Mouse (Mus musculus): ENCODE results near the gene Nanp. TPM values are rescaled to one million over a fixed set of nuclear protein-coding genes. Genes with fewer than 3 reads are reported as not detected.

Nanp gene
- 10 to 100 TPM; 12.0 to 14.6 TPM for total RNA-seq (2021)
- long read RNA-seq, experiment 1, transcript Nanp-201 (2 exons, 1,394 nt), result major isoform, 23 of 23 reads
- long read RNA-seq, experiment 1, partial matches to known transcripts, result 0 of 23 reads
- long read RNA-seq, experiment 1, other reads (novel, unspliced or antisense), result 0 of 23 reads
- long read RNA-seq, experiment 2, transcript Nanp-201 (2 exons, 1,394 nt), result major isoform, 10 of 10 reads
- long read RNA-seq, experiment 2, partial matches to known transcripts, result 0 of 10 reads
- long read RNA-seq, experiment 2, other reads (novel, unspliced or antisense), result 0 of 10 reads

DNA sequence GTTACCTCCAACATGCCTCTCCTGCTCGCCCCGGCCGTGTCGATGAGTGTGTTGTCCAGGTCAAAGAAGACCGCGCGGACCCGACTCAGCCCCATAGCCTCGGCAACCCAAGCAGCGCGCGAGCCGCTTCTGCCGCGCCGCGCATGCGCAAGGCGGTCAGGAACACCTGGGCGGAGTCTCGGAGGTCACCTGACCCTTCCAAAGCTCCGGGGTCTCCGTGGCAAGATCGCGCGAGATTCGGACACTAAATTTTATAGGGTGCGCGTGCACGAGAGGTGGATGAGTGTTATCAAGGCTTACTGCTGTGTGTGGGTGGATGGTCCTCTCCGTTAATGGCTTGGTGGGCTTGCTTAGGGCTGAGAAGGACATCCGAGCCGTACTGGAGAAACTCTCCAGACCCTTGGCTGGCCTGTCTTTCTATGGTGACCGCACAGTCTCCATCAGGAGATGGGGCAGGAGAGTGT, at the start of gene Nanp, which contains the start of gene Ninl:
Gene Nanp (minus strand): TSS at position 167 of the 464 bp plus-strand sequence.
Gene Ninl (minus strand): TSS at position 151 of the 464 bp plus-strand sequence.
- peak; percentile 96 for DNase-seq

DNA sequence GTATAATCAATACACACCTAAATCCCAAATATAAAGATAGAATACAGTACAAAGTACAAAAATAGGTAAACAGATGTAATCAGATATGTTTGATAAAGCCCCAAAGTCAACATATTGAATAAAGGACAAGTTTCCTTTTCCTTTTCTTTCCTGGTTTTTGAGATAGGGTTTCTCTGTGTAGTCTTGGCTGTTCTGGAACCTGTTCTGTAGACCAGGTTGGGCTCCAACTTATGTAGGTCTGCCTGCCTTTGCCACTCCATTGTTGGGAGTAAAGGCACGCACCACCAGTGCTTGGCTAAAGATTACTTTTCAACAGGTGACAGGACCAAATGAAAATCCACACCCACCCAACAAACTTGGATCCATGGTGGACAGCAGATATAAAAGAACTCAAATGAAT, 17.4 kb upstream of the Nanp start:
- no peak for DNase-seq

DNA sequence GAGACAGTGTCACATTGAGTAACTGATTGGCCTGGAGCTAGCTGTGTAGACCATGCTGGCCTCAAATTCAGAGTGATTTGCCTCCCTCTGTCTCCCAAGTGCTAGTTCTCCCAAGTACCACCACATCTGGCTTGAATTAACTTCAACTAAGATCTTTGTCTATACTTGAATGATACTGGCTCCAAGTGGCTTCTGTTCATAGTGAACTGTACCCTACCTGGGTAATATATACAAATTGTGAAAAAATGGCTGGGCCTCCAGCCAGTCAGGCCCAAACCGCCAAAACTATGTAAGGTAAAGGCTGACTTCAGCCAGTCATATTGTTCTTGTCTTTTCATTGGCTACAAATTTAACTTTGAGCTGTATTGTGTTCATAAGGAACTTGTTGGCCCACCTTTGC, 1.2 kb upstream of the Nanp start:
- no peak for DNase-seq

DNA sequence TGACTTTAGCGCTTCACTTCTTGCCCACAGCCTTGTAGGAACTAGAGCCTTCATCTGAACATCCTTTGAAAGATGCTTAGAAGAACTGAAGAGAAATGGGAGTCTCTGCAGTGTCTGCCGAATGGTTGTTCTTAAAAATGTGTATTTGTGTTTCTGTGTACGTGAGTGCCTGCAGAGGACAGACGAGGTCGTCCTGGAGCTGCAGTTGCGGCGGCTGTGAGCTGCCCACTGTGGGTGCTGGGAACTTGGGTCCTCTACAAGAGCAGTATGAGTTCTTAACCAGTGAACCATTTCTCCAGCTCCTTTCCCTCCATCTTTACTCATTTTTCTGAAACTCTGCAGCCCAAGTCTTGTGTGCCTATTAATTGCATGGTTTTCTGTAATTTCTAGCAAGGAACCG, 528 bp upstream of the Nanp start:
- DNase-seq, result no peak

DNA sequence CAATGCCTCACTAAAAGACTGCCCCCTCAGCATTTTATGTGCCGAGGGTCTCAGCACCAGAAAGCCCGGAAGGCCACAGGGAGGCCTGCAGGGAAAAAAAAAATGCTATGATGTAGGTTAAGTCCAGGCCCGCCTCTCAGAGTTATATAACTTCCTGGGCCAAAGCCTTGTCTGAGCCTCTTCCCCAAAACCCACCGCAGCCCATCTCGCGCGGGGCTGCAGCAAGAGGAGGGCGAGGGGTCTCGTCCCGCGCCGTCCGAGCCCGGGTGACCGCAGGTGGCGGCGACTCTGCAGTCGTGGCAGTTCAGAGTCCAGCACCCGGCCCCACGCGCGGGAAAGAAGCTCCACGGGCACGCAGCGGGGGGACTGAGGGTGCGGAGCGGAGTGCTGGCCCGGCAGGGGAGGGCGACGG, 381 bp downstream of the Nanp start:
- no peak for DNase-seq

DNA sequence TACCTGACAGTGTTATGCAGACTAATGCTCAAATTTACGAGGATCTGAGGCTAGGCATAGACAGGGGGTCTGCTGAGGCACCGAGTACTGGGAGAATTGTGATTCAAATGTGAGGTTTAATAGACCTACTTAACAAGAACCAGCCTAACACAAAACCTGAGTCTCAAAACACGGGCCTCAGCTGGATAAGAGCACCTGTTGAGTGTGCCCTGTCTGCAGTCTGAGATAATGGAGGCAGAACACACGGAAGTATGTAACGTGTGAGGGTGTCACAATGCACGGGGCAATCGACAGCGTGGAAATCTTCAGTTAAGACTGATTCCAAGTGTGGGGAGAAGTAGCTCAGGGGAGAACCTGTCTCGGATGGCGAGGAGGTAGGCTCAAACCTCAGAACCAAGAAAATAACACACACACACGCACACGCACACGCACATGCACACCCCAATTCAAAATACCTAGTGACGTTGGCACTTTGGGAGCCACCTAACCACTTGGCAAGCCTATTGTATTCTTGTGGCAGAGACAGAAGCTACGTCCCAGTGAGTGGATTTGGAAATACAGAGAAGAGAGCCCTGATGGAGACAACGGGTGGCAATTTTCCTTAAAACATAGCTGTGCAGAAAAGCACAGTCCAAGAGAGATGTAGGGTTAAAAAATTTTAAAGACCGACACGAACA, 1.2 kb downstream of the Nanp start:
- DNase-seq, result no peak

DNA sequence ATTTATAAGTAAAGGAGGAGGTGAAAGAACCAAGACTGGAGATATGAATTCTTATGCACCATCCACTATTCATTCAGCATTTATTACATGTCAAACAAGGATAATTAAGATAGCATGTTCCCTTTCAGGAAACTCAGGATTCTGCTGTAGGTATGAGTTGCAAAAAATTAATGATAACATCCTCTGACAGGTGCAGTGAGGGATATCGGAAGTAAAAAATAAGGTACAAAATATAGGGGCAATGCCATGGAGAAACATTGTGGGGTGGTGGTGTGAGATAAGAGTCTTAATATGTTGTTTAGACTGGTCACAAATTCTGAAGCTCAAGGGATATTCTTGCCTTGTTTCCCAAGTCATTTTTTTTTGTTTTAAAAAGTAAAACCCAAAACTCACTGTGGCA, 1.9 kb downstream of the Nanp start:
- no peak for DNase-seq

DNA sequence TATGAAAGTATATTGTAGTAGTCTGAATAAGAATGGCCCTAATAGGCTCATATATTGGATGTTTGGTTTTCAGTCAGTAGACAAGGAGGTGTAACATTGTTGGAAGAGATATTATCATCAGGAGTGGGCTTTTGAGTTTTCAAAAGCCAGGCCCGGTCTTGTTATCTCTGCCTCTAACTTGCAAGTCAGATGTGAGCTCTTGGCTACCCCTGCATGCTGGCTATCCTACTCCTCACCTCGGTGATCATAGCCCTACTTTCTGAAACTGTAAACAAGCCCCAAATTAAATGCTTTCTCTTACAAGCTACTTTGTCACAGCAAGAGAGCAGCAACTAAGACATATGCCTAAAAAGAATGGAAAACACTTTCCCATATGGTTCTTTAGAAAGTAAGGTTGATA, 2.5 kb downstream of the Nanp start:
- DNase-seq, result no peak

DNA sequence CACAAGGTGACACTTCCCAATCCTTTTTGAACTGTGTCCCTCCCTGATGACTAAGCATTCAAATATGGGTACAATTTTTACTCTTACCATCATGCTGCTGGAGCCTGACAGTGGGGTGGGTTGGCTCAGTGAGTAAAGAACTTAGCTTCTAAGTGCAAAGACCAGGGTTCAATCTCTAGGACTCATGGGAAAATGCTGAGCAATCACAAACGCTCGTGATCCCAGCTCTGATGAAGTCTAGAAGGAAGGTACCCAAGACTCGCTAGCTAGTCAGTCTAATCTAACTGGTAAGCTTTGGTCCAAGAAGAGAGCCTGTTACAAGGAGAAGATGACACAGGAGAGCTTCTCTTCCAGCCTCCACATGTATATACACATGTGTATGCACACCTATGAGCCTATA, 4.8 kb downstream of the Nanp start:
- no peak for DNase-seq

DNA sequence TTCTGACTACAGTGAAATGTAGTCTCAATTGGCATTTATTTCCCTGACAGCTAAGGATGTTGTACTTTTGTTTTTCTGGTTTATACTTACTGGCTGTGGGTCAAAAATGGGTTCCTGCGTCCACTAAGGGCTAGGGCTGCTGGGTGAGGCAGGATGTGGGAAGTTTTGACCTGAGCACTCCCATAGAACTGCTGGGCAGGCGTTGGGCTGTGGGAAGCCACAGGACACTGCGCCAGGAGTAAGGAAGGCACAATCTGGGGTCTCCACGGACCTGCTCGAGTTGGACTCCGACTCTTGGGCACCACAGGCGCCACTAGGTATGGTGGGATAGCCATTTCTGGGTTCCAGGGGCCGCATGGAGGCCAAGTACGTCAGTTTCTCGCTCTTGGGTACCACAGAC, 18.0 kb downstream of the Nanp start:
- no peak for DNase-seq

DNA sequence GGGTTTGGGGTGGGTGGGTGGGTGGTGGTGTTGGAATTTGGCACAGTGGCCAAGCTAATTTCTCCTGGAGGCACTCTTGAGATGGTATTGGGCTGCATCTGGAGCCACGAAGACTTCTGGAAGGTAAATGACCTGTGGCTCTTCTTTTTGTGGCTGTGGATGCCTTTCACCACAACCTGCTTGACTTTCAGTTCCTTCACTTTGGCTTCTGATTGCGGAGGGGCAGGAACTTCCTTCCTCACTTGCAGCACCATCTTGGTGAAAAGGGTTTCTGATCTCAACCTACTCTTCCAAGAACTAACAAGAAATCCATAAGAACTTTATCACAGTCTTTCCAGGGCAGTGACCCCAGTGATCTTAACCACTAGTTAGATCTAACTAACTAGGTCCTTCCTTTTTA, 23.9 kb downstream of the Nanp start:
- no peak for DNase-seq

DNA sequence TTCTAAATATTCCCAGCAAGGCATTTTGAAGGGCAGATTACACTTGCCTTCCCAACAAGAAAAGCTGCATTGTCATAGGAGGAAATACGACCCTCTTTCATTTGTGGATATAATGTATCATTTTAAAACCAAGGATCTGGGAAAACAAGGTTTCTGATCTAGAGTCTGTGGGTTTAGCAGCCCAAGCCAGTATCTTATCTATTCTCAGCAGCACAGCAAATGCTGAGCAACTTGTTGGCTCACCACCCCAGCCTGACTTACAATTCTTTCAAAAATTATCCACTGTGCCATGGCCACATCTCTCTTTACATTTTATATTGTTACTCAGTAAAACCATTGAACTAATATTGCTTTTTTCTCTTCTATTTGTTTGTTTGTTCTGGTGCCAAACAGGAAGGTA, 27.9 kb downstream of the Nanp start:
- DNase-seq, result no peak

DNA sequence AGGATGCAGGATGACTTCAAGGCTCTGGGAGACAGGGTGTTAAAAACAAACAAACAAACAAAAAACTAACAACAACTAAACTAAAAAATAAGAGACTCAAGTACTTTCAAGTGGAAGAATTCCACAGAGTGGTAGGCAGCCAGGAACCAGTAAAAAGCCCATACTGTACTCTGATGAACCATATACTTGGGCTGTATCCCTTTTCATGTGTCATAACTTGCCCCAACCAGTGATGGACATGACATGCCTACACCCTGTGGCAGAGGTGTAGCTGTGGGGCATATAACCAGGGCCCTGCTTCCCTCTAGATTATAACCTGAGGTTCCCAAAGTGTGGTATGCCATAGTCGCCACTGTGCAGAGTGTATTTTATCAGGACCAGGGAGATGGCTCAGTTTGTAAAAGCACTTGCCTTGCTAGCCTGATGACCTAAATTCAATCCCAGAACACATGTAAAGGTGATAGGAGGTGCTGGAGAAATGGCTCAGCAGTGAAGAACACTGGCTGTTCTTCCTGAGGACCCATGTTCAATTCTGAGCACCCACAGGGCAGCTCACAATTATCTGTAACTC, 29.6 kb downstream of the Nanp start:
- no peak for DNase-seq

DNA sequence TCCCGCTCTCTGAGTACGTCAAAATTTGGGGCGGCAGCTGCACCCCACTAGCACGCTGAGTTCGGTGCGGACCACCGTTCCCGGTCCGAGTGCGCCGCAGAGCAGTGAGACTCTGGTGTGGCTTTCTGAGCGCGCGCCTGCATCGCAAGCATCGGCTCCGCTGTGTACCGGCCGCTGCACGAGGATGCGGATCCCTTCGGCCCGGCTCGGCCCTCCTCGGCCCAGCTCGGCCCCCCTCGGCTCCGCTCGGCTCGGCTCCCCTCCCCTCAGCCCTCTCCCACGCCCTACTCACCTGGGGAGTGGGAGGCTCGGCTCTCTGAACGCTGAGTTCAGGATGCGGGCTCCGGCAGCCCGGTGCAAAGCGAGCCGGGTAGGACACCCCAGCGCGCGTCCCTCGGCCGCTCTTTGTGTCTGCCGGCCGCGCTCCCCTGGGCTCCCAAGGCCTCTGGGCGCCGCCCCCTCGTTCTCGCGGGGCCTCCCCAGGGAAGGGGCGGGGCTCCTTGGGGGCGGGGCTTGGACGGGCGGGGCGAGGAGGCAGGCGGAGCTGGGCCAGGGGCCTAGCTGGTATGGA, 30.2 kb downstream of the Nanp start:
- DNase-seq, result peak; percentile 91

DNA sequence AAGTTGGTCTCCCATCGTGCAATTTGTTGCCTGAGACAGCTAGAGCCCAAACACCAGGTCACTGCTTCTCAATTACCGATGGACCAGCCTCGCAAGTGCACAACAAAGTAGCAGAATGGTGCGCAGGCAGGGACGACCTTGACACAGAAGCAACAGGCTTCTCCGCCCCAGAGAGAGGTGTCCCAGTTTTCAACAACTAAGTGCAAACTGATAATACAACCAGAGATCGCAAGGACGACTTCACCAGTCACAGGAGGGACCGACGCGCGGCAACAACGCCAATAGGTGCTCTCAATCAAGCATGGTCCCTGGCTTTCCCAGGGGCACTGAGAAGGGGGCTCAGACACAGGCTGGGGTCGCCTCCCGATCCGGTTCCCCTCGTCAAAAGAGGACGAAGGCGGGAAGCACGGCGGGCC, 30.7 kb downstream of the Nanp start:
- peak; percentile 35 for DNase-seq

DNA sequence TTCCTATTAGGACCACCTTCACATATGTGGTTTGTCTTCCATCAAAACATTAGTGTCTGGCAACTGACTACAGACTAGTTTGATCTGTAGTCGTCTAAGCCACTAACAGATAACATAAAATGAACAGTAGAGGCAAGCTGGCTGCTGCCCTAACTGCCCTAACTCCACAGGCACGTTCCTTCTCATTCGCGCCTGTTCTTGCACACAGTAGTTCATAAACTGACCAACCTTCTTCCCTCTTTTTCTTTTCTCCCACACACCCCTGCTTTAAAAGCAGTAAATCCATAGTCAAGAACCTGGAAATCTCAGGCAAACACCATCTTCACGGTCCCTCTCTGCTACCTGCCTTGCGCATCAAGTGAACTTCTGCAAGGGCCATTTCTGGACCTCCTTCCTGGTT, 31.2 kb downstream of the Nanp start:
- DNase-seq, result no peak

DNA sequence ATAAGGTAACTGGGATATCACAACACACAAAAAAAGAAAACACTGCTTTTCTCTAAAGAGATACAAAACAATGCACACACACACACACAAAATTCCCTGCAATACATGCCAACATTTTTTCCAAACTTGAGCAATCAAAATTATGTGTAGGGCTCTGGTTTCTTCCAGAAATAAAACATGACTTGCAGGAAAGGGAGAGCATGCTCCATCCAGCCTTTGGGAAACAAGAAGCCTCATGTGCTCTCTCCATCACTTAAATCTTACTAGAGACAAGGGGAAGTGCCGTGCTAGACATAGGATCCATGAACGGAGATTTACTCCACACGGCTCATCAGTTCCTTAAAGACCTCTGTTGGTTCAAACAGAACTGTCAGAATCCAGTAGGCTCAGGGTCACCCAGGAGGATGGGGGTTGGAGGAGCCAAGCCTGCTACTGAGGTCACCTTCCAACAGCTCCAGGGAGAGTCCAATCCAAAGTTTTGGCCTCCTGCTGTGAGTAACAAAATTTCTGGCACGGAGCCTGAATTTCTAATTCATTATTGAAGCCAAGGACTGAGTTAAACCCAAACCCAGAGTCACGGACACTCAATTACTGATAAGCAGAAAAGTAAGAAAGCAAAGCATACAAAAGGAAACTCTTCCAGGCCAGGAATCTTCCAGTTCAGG, 32.8 kb downstream of the Nanp start:
- peak; percentile 72 for DNase-seq

DNA sequence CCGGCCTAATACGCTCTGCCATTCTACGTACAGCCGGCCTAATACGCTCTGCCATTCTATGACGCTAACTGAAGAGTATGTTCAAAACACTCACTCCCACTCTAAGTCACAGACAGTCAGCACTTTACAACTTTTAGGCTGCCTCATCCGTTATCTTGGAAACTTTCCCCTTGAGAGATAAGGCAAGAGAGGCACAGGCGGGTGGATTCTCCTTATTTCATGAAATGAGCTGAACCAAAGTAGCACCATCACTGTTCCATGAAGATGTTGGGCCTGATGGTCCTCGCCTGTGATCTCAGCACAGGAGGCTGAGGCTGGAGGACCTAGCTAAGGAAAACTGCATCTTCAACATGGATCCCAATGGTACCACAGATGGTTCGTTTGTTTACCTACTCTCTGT, 34.8 kb downstream of the Nanp start:
- no peak for DNase-seq

DNA sequence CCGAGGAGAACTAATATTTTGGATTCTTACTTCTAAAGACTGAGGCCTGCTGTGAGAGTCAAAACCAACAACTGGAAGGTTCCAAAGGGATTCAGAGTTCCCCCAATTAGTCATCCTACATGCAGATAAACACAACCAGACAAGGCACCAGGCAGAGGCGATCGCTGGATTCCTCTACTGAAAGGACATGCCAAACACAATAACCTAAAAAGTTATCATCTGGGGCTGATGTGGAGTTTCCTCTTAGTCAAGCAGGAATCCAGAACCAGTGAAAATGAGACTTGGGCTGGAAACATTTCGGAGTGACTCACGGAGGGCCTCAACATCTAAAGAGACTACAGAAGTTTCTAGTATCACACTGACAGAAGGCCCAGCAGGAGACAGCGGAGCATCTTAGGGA, 35.4 kb downstream of the Nanp start:
- no peak for DNase-seq

DNA sequence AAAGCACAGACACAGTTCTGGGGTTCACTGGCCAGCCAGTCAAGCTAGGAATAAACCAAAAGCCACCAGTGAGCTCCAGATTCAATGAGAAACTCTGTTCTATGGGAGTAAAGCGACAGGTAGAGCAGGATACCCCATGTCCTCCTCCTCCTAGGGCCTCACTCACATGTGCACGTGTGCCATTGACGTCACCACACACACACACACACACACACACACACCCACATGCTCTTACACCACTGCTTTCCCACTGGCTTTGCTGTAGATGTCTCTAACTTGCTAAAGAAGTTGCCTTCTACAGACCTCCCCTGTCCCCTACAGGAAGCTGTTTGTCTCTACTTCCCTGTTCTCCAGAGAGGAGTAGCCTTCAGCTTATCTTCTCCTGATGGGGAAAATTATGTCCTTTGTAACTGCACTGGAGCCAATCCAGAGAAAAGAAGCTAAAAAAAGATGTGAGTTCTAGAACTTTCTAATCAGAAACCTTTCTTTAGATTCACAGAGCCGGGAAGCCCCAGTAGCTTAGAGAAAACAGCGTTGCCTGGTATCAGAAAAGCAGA, 37.5 kb downstream of the Nanp start:
- DNase-seq, result no peak

DNA sequence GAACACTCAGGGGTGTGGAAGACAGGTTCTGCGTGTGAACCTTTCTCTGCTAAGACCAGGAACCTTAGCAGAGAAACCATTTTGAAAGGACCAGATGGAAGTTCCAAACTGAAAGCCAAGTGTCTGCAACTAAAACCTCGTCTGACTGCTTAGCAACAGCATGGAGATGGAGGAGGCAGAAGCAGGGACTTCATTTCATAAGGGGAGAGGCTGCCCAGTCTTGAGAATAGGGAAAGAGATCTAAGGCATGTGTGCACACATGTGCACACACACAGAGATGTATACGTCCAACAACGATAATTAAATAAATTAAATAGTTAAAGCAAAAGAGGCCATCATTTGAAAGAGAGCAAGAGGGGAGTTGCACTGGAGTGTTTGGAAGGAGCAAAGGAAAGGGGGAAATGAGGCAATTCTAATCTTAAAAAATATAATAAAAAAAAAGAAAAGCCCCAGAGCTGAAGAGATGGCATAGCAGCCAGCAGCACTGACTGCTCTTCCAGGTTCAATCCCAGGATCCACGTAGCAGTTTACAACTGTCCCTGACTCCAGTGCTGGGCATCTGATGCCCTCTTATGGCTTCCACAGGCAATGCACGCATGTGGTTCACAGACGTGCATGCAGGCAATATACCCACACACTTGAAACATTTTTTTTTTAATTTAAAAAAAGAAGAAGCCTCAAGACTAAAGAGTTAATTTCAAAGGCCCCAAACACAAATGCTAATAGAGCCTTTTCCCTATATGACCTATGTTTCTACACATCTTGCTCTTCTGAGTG, 38.6 kb downstream of the Nanp start:
- DNase-seq, result peak; percentile 69

DNA sequence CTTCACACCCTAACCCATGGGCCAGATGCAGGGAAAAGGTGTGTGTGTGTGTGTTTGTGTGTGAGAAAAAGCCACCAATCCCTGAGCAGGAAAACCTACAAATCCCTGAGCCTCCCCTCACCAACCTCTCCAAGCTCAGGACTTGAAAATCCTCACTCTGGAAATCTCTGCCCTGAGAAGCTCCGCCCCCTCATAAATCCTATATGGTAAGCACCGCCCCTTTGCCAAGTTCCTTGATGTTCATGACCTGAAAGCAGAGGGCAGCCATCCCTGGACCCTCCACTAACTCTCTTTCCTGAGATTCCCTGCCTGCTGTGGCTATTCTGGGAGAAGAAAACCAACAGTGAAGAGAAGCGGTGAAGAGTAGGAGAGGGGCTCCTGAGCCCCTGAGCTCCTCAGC, 40.2 kb downstream of the Nanp start:
- DNase-seq, result no peak
